Mouse (Mus musculus) bone marrow macrophage, adult 2 months (primary cell): ENCODE measurements at regions not wholly inside any gene's neighbourhood (a gene's known extent, or its start where the extent isn't known, plus 50 kb on each side); places are given as distances from the start of the nearest gene placed in this dataset.

ENCODE experiments used
- H3K27ac ChIP-seq: 2 replicates; pipeline ENCODE4 v1.5.1; 2012; ENCODE audit warnings: low read depth, low read length; ENCODE audit not compliant: insufficient read depth
- H3K4me1 ChIP-seq: 2 replicates; pipeline ENCODE4 v1.6.1; 2012; ENCODE audit warnings: low read length; ENCODE audit not compliant: control insufficient read depth, insufficient read depth
- H3K4me3 ChIP-seq: 2 replicates; pipeline ENCODE4 v1.5.1; 2012; ENCODE audit warnings: mild to moderate bottlenecking, low read length, moderate library complexity; ENCODE audit not compliant: insufficient read depth
- CTCF ChIP-seq: IDR thresholded peaks from 2 replicates; pipeline ENCODE4 v1.5.1; 2012; ENCODE audit warnings: low read depth, mild to moderate bottlenecking, low read length, moderate library complexity
- POLR2A ChIP-seq: IDR thresholded peaks from 2 replicates; pipeline ENCODE4 v1.6.1; 2012; ENCODE audit warnings: mild to moderate bottlenecking, low read depth, low read length, borderline replicate concordance

DNA sequence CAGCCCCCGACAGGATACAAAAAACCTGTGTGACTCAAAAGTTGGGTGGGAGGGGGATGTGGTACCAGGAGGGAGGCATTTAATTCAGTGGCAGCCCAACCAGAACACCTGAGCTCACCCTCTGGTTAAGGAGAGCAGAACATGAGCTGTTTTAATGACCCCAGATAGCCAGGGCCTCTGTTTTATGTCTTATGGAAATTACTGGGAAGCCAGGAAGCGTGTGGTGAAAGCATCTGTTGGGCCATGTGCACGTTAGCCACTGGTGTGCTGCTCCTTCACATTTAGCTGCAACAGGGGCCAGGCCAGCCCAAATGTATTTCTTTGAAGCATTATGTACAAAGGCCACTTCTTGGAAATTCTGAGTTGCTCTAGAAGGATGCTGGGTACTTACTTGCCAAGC, 308.2 kb upstream of the Hnrnpa3 start:
- Histone ChIP-seq H3K4me1 (no peaks in the 10 kb centered on the region), H3K4me3 (no peak overlapping the region), H3K27ac (no peak overlapping the region)
- TF ChIP-seq CTCF (no peak), POLR2A (no peak)

DNA sequence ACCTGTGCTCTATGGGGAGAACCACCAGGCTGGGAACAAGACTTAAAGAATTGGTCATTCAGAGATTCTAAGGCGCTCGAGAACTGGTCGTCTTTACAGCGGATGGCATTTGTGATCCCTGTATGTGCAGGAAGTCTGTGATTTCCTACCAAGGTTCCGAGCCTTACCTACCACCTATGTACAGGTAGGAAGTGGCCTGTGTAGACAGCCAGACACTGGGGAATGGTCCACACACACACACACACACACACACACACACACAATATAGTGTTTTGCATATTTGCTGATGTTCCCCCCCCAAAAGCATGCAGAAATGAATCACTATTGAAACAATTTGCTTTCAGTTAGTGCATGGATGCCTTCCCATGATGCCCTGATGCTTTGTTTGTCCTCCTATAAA, 307.1 kb upstream of the Hnrnpa3 start:
- Histone ChIP-seq H3K4me3 (no peak overlapping the region), H3K27ac (no peak overlapping the region), H3K4me1 (no peaks in the 10 kb centered on the region)
- TF ChIP-seq CTCF (no peak), POLR2A (no peak)

DNA sequence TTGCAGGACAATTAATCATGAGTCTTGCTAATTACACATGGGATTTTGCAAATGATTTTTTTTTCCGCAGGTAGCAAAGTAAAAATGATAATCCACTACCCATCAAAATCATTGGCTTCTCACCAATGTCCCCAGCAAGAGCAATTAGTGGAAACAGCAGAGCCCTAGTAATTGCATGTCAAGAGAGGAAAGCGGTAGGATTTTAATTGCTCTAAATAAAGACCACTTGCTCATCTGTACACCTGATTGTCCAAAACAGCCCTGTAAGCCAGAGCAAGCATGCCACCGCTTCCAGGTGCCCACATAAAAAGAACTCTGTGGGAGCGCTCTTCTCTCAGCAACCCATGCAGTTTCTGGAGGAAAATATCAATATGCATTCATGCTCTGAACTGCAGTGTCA, 306.5 kb upstream of the Hnrnpa3 start:
- no peaks in the 10 kb centered on the region for H3K4me1 ChIP-seq
- H3K4me3 ChIP-seq, result no peak overlapping the region
- TF ChIP-seq CTCF, result no peak
- H3K27ac ChIP-seq, result no peak overlapping the region

DNA sequence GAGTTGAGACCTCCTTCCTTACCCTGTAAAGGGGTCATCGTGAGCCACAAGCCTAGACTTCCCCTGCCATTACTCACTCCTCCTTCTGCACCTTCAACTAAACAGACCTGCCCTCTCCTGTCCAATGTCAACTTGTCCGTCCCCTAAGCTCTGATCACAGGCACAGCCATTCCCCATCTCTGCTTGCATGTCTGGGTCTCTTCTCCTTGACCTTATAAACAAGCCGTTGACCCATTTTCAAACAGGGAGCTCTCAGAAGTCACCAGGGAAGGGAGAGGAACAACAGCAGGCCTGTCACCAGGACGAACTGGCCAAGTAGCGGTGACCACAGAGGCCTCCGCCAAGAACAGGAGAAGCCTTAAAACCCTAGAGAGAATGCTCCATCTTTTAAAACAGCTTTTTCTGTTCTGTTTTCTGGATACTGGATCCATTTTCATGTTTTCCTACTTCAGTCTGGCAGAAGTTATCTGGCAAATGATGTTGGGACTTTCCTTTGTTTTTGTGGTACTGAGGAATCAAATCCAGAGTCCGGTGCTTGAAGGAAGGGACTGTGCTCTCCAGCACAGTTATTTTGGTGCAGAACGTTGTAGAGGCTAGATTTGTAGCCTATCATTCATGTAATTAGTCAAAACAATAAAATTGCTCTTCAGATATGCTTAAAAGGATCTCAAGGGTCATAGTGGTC, 302.2 kb upstream of the Hnrnpa3 start:
- Histone ChIP-seq H3K4me1 (no peaks in the 10 kb centered on the region), H3K27ac (no peak overlapping the region), H3K4me3 (no peak overlapping the region)
- no peak for TF ChIP-seq POLR2A
- TF ChIP-seq CTCF, result no peak

DNA sequence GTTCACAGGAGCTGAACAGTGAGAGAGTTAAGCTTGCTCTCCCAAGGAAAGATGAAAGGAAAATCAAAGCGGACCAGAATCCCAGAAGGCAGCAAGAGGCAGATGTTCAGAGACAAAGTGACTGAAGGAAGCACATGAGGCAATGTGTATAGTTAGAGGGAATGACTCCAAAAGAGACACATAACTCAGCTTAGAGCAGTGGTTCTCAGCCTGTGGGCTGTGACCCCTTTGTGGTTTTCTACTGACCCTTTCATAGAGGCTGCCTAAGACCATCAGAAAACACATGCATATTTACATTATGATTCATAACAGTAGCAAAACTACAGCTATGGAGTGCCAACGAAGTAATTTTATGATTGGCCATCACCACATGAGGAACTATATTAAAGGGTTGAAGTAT, 301.5 kb upstream of the Hnrnpa3 start:
- Histone ChIP-seq H3K27ac (no peak overlapping the region), H3K4me1 (no peaks in the 10 kb centered on the region), H3K4me3 (no peak overlapping the region)
- TF ChIP-seq POLR2A (no peak), CTCF (no peak)

DNA sequence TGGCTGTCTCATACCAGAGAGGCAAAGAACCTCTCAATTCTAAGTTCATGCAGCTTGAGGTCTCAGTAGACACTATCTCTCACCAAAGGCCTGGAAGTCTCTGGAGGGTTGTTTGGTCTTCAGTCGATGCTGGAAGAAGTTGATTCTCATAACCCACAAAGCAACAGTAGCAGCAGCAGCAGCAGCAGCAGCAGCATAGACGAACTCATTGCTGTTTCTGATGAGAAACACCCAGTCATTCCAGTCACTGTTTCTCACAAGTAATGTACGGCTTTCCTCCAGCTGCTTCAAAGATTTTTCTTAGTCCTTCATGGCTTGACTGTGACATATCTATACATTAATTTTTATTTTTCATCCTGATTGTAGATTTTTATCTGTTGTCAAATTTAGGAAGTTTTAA, 298.1 kb upstream of the Hnrnpa3 start:
- Histone ChIP-seq H3K4me3 (no peak overlapping the region), H3K4me1 (no peaks in the 10 kb centered on the region), H3K27ac (no peak overlapping the region)
- TF ChIP-seq POLR2A, result no peak
- TF ChIP-seq CTCF, result no peak

DNA sequence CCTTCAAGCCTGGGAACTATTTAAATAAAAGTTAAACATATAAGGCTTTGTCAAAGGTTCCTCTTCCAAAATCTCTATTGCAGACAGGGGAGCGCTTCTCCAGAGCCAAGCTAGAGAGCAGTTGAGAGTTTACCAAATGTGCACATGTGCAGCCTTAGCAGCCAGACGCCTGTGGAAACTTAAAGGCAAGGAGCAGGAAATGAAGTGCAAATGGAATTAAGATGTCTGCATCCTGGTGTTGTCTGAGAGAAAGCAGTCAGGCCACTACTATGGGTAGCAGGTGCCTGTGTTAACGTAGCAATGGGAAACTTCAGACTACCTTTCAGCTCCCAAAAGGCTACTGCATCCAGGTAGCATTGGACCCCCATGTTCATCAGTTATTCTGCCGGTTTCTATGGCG, 282.4 kb upstream of the Hnrnpa3 start:
- no peaks in the 10 kb centered on the region for H3K4me1 ChIP-seq
- no peak for TF ChIP-seq CTCF
- no peak for TF ChIP-seq POLR2A
- no peak overlapping the region for H3K27ac ChIP-seq
- no peak overlapping the region for H3K4me3 ChIP-seq

DNA sequence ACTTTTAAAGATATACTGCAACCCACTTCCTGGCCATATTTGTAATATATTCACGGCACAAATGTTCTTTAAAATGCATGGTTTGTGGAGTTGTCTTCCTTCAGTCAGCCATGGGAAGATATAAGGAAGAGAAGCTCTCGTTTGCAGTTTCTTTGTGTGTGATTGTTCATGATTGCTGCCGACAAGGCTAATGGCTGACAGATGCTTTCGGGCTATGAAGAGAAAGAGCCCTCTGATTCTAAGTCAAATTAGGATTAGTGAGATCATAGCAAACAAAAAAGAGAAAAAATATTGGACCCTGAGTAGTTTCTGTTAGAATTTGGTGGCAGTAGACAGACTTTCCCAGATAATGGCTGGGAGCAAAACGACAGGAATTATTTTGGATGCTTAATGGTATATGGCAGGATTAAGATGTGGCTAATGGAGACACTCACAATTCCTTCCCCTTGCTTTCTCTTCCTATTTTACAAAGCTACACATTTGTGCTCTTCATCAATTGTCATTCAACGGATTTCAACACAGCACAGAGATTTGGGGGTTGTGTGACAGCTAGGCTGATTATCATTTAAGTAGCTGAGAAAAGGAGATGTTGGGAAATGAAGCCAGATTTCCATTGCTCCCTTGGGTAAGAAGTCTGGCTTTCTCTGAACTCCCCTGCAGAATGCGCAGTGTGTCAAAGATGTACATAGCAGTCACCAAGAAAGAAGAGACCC, 273.4 kb upstream of the Hnrnpa3 start:
- Histone ChIP-seq H3K27ac (no peak overlapping the region), H3K4me3 (no peak overlapping the region), H3K4me1 (no peaks in the 10 kb centered on the region)
- TF ChIP-seq CTCF (no peak), POLR2A (no peak)

DNA sequence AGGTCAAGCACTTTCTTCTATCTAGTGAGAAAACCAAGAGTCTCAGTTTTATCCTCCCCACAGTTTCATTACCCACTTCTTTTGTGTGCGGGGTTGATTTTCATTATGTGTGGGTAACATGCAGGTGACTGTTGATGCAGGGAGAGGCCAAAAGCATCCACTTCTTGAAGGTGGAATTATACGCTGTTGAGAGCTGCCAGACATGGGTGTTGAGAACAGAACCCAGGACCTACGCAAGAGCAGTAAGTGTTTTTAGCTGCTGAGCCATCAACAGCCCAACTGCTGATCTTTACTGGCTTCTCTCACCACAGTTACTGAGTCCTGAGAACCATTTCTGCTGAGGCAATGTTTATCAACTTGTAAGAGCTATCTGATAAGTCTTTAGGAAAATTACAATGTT, 272.4 kb upstream of the Hnrnpa3 start:
- Histone ChIP-seq H3K4me3 (no peak overlapping the region), H3K27ac (no peak overlapping the region), H3K4me1 (no peaks in the 10 kb centered on the region)
- TF ChIP-seq POLR2A, result no peak
- no peak for TF ChIP-seq CTCF

DNA sequence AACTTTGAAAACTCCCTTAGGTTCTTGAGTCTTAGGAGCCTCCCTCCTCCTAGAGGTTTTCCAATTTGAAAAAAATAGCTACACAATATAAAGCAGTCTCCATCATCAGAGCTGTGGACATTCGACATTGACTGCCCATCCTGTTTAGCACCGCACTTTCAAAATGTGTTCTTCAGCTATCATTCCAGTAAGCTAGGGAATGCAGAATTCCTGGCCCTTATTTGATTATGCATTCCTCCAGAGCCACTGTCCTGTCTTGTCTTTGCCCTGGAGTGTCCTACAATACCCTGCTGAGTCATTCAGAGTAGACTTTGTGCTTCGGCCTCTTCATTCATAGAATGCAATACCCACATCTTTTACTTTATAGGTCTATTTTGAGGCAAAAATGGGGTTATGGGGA, 267.0 kb upstream of the Hnrnpa3 start:
- Histone ChIP-seq H3K4me1 (no peaks in the 10 kb centered on the region), H3K4me3 (no peak overlapping the region), H3K27ac (no peak overlapping the region)
- no peak for TF ChIP-seq POLR2A
- no peak for TF ChIP-seq CTCF
